Mouse (Mus musculus): Measurements from ENCODE around the gene Appbp2. TPM values are rescaled to one million over a fixed set of nuclear protein-coding genes. Genes with fewer than 3 reads are reported as not detected.

Gene Appbp2
- total and polyA plus RNA-seq, 3 experiments: 5.3 to 47.5 (median 33.2) TPM

DNA sequence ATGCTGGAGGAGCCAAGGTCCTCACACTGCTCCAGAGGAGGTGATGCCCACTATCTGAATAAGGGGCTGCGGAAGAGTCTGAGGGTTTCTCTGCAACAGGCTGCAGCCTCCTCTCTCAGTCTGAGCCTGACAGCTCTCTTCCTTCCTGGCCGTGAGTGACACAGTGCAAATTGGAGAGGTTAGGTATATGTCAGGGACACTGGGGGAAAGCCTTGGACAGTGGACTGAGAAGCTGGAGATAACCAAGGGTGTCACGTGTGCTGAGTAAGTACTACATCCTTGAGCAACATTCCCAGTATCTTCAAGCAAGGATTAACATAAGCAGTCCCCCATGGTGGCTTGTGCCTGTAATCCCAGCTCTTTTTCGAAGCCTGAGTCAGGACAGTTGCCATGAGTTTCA is 56.5 kb downstream of the Appbp2 start:
- Histone ChIP-seq H3K27me3 (ENCODE audit: insufficient read depth, low read length) (peaks cover 6% of the 10 kb centered on the region), H3K9me3 (replicated peaks) (no peaks in the 10 kb centered on the region), H3K36me3 (replicated peaks) (no peaks in the 10 kb centered on the region), H3K4me3 (ENCODE audit: low read depth, low read length) (no peak overlapping the region), H3K4me1 (ENCODE audit: insufficient read depth, low read depth, low read length) (peaks cover 16% of the 10 kb centered on the region)
- DNase-seq (ENCODE audit: low spot score): no peak
- TF ChIP-seq GATA2 (IDR thresholded peaks at IDR 0.05; ENCODE audit: borderline replicate concordance, low read depth, low read length) (no peak), TAL1 (conservative IDR thresholded peaks at IDR 0.05; ENCODE audit: low read depth, low read length) (no peak), CTCF (IDR thresholded peaks at IDR 0.05; ENCODE audit: low read depth, low read length) (no peak), POLR2AphosphoS5 (IDR thresholded peaks at IDR 0.05; ENCODE audit: insufficient replicate concordance, low read depth, low read length) (no peak)
- no peak for ATAC-seq (ENCODE audit: extremely low read depth, insufficient number of reproducible peaks, low FRiP score, poor library complexity, severe bottlenecking)

DNA sequence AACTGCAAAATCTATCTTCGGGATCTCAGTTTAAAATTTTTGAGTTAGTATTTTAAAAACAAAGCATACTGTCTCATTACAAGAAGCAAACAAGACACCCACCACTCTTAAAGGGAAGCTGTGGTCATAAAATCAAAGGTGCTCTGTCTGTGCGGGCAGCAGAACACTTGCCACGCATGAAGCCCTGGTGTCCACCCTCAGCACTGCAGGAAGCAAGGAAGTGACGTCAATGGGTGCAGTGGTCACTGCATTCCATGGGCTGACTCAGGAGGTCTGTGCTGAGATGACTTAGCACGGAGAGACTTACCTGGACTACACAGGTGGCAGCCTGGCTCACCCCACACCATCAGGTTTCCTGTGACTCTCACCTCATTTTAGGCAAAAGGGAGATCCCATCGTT is 57.2 kb downstream of the Appbp2 start:
- Histone ChIP-seq H3K36me3 (replicated peaks) (no peaks in the 10 kb centered on the region), H3K27me3 (ENCODE audit: insufficient read depth, low read length) (peaks cover 13% of the 10 kb centered on the region), H3K4me1 (ENCODE audit: insufficient read depth, low read depth, low read length) (peaks cover 9% of the 10 kb centered on the region), H3K9me3 (replicated peaks) (no peaks in the 10 kb centered on the region), H3K4me3 (ENCODE audit: low read depth, low read length) (no peak overlapping the region)
- ATAC-seq (ENCODE audit: extremely low read depth, insufficient number of reproducible peaks, low FRiP score, poor library complexity, severe bottlenecking): no peak
- TF ChIP-seq GATA2 (IDR thresholded peaks at IDR 0.05; ENCODE audit: borderline replicate concordance, low read depth, low read length) (no peak), POLR2AphosphoS5 (IDR thresholded peaks at IDR 0.05; ENCODE audit: insufficient replicate concordance, low read depth, low read length) (no peak), GATA1 (IDR thresholded peaks at IDR 0.05; ENCODE audit: borderline replicate concordance, low read length) (no peak), CTCF (IDR thresholded peaks at IDR 0.05; ENCODE audit: low read depth, low read length) (no peak), TAL1 (conservative IDR thresholded peaks at IDR 0.05; ENCODE audit: low read depth, low read length) (no peak)
- DNase-seq (ENCODE audit: low spot score): no peak

DNA sequence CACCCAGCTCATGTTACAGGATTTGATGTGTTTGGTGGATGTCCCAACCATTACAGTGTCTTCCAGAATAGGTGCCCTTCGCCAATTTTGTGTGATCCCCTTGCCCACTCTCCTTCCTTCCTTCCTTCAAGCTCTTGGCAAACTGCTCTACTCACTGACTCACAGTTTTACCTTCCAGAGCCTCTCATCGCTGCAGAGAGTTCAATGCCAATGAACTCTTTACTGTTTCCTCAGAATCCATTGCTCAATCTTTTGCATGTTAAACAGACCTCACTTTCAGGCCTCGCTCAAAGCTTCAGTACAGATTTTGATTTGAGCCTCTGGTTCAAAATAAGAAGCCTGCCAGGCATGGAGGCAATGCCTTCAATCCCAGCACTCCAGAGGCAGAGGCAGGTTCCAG is 59.0 kb downstream of the Appbp2 start:
- DNase-seq (ENCODE audit: low spot score) (no peak), ATAC-seq (ENCODE audit: extremely low read depth, insufficient number of reproducible peaks, low FRiP score, poor library complexity, severe bottlenecking) (no peak)
- no peaks in the 10 kb centered on the region for H3K9me3 ChIP-seq (replicated peaks)
- no peak overlapping the region for H3K4me3 ChIP-seq (ENCODE audit: low read depth, low read length)
- H3K4me1 ChIP-seq (ENCODE audit: insufficient read depth, low read depth, low read length): peaks cover 8% of the 10 kb centered on the region; the same call in 1 of the 2 replicates
- TF ChIP-seq POLR2AphosphoS5 (IDR thresholded peaks at IDR 0.05; ENCODE audit: insufficient replicate concordance, low read depth, low read length) (no peak), GATA2 (IDR thresholded peaks at IDR 0.05; ENCODE audit: borderline replicate concordance, low read depth, low read length) (no peak), TAL1 (conservative IDR thresholded peaks at IDR 0.05; ENCODE audit: low read depth, low read length) (no peak), GATA1 (IDR thresholded peaks at IDR 0.05; ENCODE audit: borderline replicate concordance, low read length) (no peak), CTCF (IDR thresholded peaks at IDR 0.05; ENCODE audit: low read depth, low read length) (no peak)
- H3K36me3 ChIP-seq (replicated peaks): no peaks in the 10 kb centered on the region
- H3K27me3 ChIP-seq (ENCODE audit: insufficient read depth, low read length): peaks cover 18% of the 10 kb centered on the region

DNA sequence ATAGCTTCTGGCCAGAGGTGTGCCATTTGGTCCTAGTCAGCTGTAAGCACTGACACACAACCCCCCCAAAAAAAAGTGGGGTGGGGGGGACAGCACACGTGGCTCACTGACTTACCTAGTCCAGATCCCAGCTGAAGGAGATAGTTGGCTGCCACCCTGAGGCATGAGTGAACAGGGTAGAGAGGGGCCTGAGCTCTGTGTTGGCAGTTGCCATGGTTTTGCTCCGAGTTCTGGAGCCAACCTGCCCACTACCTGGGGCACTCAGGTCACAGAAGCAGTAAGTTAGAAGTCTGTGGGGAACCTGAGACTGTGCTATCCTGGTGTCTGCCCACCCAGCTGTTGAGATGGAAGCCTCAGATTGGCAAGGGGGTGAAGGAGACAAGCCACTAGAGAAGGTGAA is 64.1 kb downstream of the Appbp2 start:
- no peaks in the 10 kb centered on the region for H3K9me3 ChIP-seq (replicated peaks)
- no peaks in the 10 kb centered on the region for H3K36me3 ChIP-seq (replicated peaks)
- H3K4me1 ChIP-seq (ENCODE audit: insufficient read depth, low read depth, low read length): peaks cover 13% of the 10 kb centered on the region
- TF ChIP-seq GATA2 (IDR thresholded peaks at IDR 0.05; ENCODE audit: borderline replicate concordance, low read depth, low read length): no peak
- TF ChIP-seq CTCF (IDR thresholded peaks at IDR 0.05; ENCODE audit: low read depth, low read length): no peak
- no peak for TF ChIP-seq TAL1 (conservative IDR thresholded peaks at IDR 0.05; ENCODE audit: low read depth, low read length)
- TF ChIP-seq GATA1 (IDR thresholded peaks at IDR 0.05; ENCODE audit: borderline replicate concordance, low read length): no peak
- no peak for TF ChIP-seq POLR2AphosphoS5 (IDR thresholded peaks at IDR 0.05; ENCODE audit: insufficient replicate concordance, low read depth, low read length)
- H3K27me3 ChIP-seq (ENCODE audit: insufficient read depth, low read length): peaks cover 15% of the 10 kb centered on the region
- H3K4me3 ChIP-seq (ENCODE audit: low read depth, low read length): no peak overlapping the region
- no peak for ATAC-seq (ENCODE audit: extremely low read depth, insufficient number of reproducible peaks, low FRiP score, poor library complexity, severe bottlenecking)
- DNase-seq (ENCODE audit: low spot score): no peak

GRCm38 (mm10) chr11:85170058-85170740 is 64.7 kb downstream of the Appbp2 start, which contains the start of gene 1700125H20Rik:
TSS of gene 1700125H20Rik (plus strand) at chr11:85170404.
- Histone ChIP-seq H3K27me3 (ENCODE audit: insufficient read depth, low read length) (peaks cover 15% of the 10 kb centered on the region), H3K9me3 (replicated peaks) (no peaks in the 10 kb centered on the region), H3K36me3 (replicated peaks) (no peaks in the 10 kb centered on the region), H3K4me3 (ENCODE audit: low read depth, low read length) (peak within 1 kb of the TSS; percentile 63; the same call in 1 of the 2 replicates), H3K4me1 (ENCODE audit: insufficient read depth, low read depth, low read length) (peaks cover 13% of the 10 kb centered on the region)
- DNase-seq (ENCODE audit: low spot score) (peak; percentile 71), ATAC-seq (ENCODE audit: extremely low read depth, insufficient number of reproducible peaks, low FRiP score, poor library complexity, severe bottlenecking) (peak; percentile 40)
- peak; percentile 73 for TF ChIP-seq CTCF (IDR thresholded peaks at IDR 0.05; ENCODE audit: low read depth, low read length)
- no peak for TF ChIP-seq POLR2AphosphoS5 (IDR thresholded peaks at IDR 0.05; ENCODE audit: insufficient replicate concordance, low read depth, low read length)
- no peak for TF ChIP-seq TAL1 (conservative IDR thresholded peaks at IDR 0.05; ENCODE audit: low read depth, low read length)

DNA sequence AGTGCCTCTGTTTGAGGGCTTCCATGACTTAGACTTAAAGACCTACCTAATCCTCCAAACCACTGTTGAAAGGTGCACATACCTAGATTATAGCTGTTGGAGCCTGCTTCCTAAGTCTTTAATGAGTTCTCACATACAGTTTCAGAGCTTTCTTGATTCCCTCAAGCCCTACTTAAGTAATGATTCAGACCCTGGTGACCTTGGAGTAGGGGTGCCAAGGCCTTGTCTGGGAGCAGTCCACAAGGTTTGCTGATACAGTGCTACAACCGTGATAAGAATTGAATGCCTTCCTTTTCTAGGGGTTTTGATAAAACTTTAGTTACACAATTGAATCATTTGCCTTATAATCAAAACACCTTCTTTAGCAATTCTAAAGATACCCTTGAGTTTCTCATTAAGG is 67.4 kb downstream of the Appbp2 start:
- Histone ChIP-seq H3K4me3 (ENCODE audit: low read depth, low read length) (no peak overlapping the region), H3K9me3 (replicated peaks) (no peaks in the 10 kb centered on the region), H3K36me3 (replicated peaks) (no peaks in the 10 kb centered on the region), H3K4me1 (ENCODE audit: insufficient read depth, low read depth, low read length) (peaks cover 13% of the 10 kb centered on the region), H3K27me3 (ENCODE audit: insufficient read depth, low read length) (0 out of 2 replicates have a peak, but pooled peaks cover 3% of the 10 kb centered on the region)
- no peak for ATAC-seq (ENCODE audit: extremely low read depth, insufficient number of reproducible peaks, low FRiP score, poor library complexity, severe bottlenecking)
- no peak for DNase-seq (ENCODE audit: low spot score)
- TF ChIP-seq GATA2 (IDR thresholded peaks at IDR 0.05; ENCODE audit: borderline replicate concordance, low read depth, low read length): no peak
